Mouse (Mus musculus): ENCODE data around the gene Gm20855. TPM values are rescaled to one million over a fixed set of nuclear protein-coding genes. Genes with fewer than 3 reads are reported as not detected.
"Not testable (repeated sequence)": the region's sequence is repeated elsewhere in the genome, so short reads cannot be mapped to it uniquely, and the experiment has no call there.

Gm20855 gene
- total RNA-seq (2021), result not detected

DNA sequence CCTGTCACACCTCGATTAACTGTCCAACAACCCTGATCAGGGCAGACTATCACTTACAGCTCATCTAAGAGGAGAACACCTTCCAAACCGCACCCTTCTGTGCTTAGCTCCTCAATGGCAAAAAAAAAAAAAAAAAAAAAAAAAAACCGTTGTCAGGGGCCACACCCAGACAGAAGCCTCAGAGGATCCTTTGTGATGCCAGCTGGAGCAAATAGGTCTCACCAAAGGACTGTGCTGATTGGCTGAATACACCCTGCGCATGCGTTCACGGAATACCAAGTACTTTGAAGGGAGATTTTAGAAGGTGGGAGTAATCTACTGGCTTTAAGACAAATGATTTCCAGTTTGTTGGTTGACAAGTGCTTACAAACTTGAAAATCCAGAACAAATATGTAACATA is at the start of gene Gm20855:
Gene Gm20855, minus strand, starts transcription at position 101 of the 400 bp plus-strand sequence.
- DNase-seq; intact Hi-C loops (cut with DNase I): not testable (repeated sequence)
